Mouse (Mus musculus): ENCODE data around the gene Qrich2.
"Not testable (repeated sequence)": the region's sequence is repeated elsewhere in the genome, so short reads cannot be mapped to it uniquely, and the experiment has no call there.

Qrich2 gene

DNA sequence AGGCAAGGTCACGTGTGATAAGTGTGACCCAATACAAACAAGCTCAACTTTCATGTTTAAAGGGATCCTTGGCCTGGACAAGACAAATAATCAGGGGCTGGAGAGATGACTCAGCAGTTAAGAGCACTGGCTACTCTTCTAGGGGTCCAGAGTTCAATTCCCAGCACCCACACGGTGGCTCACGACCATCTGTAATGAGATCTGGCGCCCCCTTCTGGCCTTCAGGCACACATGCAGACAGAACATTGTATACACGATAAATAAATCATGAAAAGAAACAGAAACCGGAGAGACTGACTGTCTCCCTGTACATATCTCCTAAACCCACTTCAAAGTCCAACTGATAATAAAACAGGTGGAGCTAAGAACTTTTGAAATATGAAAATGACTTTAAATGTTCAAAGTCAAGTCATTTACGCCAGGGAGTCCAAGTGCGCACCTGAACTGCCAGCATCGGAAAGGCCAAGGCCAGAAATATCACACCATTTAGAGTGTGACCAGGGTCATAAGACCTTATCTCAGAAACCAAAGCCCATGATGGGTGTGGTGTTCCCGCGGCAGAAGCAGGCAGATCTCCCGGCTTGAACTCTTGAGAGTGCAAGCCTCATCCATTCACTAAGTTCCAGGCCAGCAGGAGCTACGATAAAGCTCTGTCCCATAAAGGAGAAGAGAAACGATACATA is 22.8 kb upstream of the Qrich2 start:
- DNase-seq (ENCODE audit: low spot score) = no peak

- no peak for DNase-seq (ENCODE audit: low spot score)
Measured at GRCm38 (mm10) chr11:116488207-116488606, 22.2 kb upstream of the Qrich2 start.

GRCm38 (mm10) chr11:116484261-116484660 is 18.2 kb upstream of the Qrich2 start:
- DNase-seq (ENCODE audit: low spot score) = no peak

- no peak for DNase-seq (ENCODE audit: low spot score)
Measured at GRCm38 (mm10) chr11:116481776-116482175, 15.7 kb upstream of the Qrich2 start.

- no peak for DNase-seq (ENCODE audit: low spot score)
Measured at GRCm38 (mm10) chr11:116480975-116481374, 14.9 kb upstream of the Qrich2 start.

DNA sequence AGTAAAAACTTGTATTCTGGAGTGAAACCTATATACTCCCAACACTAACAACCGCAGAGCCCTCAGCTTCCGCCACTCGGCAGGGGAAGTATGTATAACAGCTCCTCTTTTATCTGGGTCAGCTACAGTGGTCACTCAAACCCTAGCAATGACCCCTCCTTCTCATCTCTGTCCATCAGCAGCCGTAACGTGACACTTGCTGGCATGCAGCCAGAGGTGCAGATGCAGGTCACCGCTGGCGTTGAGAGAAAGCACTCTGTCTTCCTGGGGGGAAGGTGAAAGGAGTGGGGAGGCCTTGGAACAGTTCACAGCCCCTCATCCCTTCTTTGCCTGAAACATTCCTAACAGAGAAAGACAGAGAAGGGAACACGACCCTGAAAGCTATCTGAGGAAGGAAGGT is 13.8 kb upstream of the Qrich2 start:
- no peak for DNase-seq (ENCODE audit: low spot score)

DNA sequence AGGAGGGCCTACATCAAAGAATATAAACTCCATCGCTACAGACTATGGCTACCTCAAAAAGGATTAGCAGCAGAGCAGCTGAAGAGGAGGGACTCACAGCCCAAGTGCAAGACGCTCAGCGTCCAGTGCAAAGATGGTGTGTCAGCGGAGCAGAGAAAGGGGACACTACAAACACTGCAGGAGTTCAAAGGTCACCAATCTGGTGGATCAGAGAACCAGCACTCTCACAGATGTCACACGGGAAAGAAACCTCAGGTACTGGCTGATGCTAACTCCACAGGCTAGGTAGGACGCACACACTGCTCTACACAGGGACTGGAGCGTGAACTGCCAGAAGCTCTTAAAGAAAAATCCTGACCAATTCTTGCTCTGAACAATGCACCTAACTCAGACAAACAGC is 12.9 kb upstream of the Qrich2 start:
- DNase-seq (ENCODE audit: low spot score) = no peak

GRCm38 (mm10) chr11:116477160-116477759 is 11.2 kb upstream of the Qrich2 start:
- peak; percentile 63 for DNase-seq (ENCODE audit: low spot score)

DNA sequence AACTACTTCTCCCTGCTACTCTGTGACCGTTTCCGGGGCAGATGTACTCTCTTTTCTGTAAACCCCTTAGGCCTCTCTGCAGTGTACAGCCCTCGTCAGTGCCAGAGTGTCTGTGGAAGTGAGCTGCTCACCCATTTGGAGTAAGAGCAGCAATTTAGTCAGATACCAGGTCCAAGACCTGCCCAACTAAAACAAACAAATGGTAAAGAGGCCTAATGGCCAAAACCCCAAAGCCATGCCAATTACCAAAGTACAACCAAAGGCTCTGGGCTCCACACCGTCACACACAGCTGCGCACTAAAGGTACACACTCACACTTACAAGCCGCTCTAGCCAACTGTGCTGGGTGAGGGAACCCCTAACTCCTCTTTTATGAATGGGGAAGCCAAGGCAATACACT is 10.7 kb upstream of the Qrich2 start:
- DNase-seq (ENCODE audit: low spot score) = no peak

- DNase-seq (ENCODE audit: low spot score) = peak; percentile 69
Measured at GRCm38 (mm10) chr11:116476041-116476440, 10.0 kb upstream of the Qrich2 start.

DNA sequence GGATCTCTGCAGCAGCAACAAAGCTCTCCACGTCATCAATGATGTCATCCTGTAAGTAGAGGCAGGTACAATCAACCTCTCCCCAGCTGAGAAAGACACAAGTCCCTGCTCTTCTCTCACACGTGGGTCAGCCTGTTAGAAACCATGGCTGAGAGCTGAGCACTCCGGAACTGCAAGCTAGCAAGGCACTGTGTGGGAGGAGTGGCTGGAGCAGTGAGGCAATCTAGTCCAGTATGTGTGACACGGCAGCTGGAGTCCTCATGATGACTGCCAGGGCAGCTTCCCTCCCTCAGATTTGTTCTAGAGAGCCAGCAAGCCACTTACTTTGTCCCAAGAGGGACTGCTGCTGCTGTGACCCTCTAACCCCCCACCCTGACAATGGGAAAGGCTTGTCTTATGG is 6.2 kb upstream of the Qrich2 start:
- no peak for DNase-seq (ENCODE audit: low spot score)

- DNase-seq (ENCODE audit: low spot score) = no peak
Measured at GRCm38 (mm10) chr11:116470896-116471295, 4.9 kb upstream of the Qrich2 start.

- DNase-seq (ENCODE audit: low spot score) = no peak
Measured at GRCm38 (mm10) chr11:116470249-116470648, 4.2 kb upstream of the Qrich2 start.

GRCm38 (mm10) chr11:116468338-116468737 is 2.3 kb upstream of the Qrich2 start:
- DNase-seq (ENCODE audit: low spot score) = not testable (repeated sequence)

- peak; percentile 95 for DNase-seq (ENCODE audit: low spot score)
Measured at GRCm38 (mm10) chr11:116463833-116464232, 2.2 kb downstream of the Qrich2 start.

GRCm38 (mm10) chr11:116463338-116463737 is 2.7 kb downstream of the Qrich2 start:
- no peak for DNase-seq (ENCODE audit: low spot score)

DNA sequence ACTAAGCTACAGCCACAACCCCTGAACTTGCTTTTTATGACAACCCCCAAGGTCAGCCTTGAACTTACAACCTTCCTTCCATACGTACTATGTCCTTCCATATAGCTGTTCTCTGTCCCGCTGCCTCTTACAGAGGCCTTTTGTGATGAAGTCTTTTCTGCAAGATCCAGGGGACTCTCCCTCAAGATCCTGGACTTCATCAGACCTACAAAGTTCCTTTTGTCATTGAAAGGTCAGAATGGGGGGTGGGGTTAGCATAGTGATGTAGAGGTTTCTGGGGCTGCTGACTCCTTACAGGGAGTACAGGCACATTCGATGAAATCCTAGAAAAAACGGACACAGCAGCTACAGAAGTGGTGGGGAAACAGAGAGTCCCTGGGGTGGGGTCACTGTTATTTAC is 6.3 kb downstream of the Qrich2 start:
- no peak for DNase-seq (ENCODE audit: low spot score)

DNA sequence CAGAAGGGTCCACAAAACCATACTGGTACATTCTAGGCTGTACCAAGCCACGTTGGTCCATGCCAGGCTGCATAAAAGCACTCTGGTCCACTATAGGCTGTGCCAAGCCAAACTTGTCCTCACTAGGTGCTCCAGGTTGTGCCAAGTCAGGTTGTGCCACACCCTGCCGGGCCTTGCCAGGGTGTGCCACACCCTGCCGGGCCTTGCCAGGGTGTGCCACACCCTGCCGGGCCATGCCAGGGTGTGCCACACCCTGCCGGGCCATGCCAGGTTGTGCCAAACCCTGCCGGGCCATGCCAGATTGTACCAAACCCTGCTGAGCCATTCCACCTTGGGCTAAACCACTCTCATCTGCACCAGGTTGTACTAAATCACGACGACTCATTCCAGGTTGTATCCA is 9.8 kb downstream of the Qrich2 start:
- DNase-seq (ENCODE audit: low spot score) = no peak

DNA sequence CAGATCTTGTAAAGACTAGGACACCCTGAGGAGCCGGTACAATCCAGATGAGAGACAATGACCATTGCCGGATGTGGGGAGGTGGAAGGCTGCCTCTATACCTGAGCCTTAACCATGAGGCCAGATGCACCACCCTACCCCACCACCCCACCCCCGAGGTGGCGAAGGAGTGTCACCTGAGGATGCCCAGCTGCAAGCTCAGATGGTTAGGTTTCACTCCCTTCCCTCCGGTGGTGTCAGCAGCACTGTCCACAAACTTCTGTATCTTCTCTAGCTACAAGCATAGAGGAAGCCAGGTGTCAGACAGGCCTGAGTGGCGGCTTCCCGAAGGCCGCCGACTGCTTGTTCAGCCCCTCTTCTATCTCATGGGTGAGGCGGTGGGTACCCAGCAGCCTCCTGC is 12.2 kb downstream of the Qrich2 start:
- DNase-seq (ENCODE audit: low spot score) = no peak

DNA sequence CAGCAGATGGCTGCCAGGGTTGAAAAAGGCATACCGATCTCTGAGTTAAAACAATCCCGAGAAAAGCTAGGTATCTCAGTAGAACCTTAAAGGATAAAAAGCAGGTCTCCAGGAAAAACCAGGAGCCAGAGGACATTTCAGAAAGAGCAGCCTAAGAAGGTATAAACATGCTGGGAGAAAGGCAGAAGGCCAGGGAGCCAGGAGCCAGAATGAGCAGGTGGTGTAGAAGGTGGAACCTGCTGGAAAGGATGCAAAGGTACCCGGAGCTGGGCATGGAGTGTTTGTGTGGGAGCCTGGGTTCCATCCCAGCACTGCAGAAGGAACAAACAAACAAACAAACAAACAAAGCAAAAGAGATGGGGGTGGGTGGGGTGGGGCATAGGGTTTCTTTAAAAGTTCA is 16.7 kb downstream of the Qrich2 start:
- DNase-seq (ENCODE audit: low spot score) = no peak

- DNase-seq (ENCODE audit: low spot score) = no peak
Measured at GRCm38 (mm10) chr11:116447822-116448221, 18.2 kb downstream of the Qrich2 start.

GRCm38 (mm10) chr11:116446308-116446887 is 19.6 kb downstream of the Qrich2 start:
- DNase-seq (ENCODE audit: low spot score) = no peak

DNA sequence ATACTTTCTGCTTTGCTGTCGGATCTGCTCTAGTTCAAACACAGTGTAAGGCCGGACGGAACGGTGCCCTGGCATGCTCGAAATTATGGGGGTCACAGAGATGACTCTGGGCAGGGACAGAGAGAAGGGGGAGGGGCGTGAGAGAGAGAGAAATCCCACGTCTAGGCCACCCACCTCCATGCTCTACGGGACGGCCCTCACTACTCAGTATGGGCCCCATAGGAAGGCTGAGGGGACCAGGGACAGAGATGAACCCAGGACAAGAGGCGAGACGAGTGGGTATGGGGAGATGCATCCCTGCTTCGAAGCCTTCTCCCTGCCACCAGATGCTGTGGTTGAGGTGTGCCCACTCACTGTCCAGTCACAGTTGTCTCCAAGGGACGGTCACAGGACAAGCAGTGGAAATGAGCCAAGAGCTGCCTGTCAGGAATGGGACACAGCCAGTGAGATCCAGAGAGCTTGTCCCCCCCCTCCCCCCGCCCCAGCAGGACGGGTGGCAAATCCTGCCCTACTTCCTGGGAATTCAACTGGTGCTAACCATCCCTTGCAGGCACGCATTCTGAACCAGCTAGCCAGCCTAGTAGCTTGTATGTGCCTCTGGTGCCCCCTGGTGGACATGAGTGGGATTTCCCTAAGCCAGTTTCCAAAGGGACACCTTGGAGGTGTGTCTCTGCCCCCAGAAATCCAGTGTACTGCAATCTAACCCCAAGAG is 20.3 kb downstream of the Qrich2 start:
- DNase-seq (ENCODE audit: low spot score) = peak; percentile 96
